ENCODE assay signal across 24 mouse cellular contexts in the genomic region with DNA sequence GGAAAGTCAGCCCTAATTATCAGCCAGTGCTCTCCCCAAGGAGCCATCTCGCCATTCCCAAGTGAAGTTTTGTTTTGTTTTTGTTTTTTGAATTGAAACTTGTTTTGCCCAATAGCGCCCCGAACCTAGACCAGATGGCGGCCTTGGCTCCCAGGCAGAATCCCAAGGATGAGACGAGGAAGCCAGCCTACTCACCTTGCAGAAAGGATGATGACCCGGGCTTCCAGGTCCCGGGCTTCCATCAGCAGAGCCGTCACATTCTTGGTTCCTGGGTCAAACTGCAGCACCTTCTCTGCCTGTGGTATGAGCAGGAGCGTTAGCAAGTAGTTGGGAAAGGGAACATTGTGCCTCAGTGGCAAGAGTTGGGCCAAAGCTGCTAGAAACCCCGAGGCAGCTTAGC. TPM values are rescaled to one million over a fixed set of nuclear protein-coding genes. Genes with fewer than 3 reads are reported as not detected.
DNase-seq lines count a peak whose midpoint lies in the region; ATAC-seq and TF ChIP-seq lines count a peak whose summit lies in the region.
"Had no signal": no experiment of that assay in that cellular context is flagged by ENCODE, and none has a peak within 500 bp of the region (broad histone marks: within the 10 kb centered on the region; RNA-seq: fewer than 3 reads in every experiment).

No protein-coding gene starts in this region.

- no peak overlapping the region for H3K4me3 ChIP-seq in cerebellum, adult 2 months (replicated peaks; ENCODE audit: insufficient read depth, low read depth, low read length)
- H3K4me3 ChIP-seq in ES-Bruce4 (ENCODE audit: low read depth, low read length) = peak overlapping the region; percentile 51
- H3K4me3 ChIP-seq in stomach, postnatal 0 days (ENCODE audit: low read depth, low read length) = no peak overlapping the region
- H3K4me3 ChIP-seq: forebrain, embryonic 13.5 days; heart, embryonic 12.5 days; hindbrain, embryonic 15.5 days had no signal

- peaks cover 48% of the 10 kb centered on the region for H3K4me1 ChIP-seq in cerebellum, adult 2 months (ENCODE audit: control insufficient read depth, insufficient read depth, low read length)
- no peaks in the 10 kb centered on the region for H3K4me1 ChIP-seq in ES-Bruce4 (ENCODE audit: control insufficient read depth, insufficient read depth, low read length)
- H3K4me1 ChIP-seq in stomach, postnatal 0 days (replicated peaks; ENCODE audit: control insufficient read depth, insufficient read depth) = 0 out of 2 replicates have a peak, but pooled peaks cover under 1% of the 10 kb centered on the region
- H3K4me1 ChIP-seq: forebrain, embryonic 13.5 days had no signal

- no peak for TF ChIP-seq CTCF in cerebellum, adult 2 months (IDR thresholded peaks at IDR 0.05; ENCODE audit: borderline replicate concordance, insufficient read depth, low read depth, low read length)
- no peak for TF ChIP-seq CTCF in ES-Bruce4 (IDR thresholded peaks at IDR 0.05; ENCODE audit: low read depth, low read length)
- TF ChIP-seq CTCF in stomach, postnatal 0 days (IDR thresholded peaks at IDR 0.05; ENCODE audit: low read depth) = no peak

- intact Hi-C loops in heart, postnatal 14 days (cut with DNase I) = no loop called here

- no peak overlapping the region for H3K9ac ChIP-seq in ES-Bruce4 (ENCODE audit: low read depth, poor library complexity, severe bottlenecking)
- H3K9ac ChIP-seq in stomach, postnatal 0 days (ENCODE audit: low read length) = no peak overlapping the region
- H3K9ac ChIP-seq: forebrain, embryonic 13.5 days; forebrain, postnatal 0 days; heart, embryonic 12.5 days; hindbrain, embryonic 15.5 days had no signal

- DNase-seq in cerebellum, adult 2 months = peak; percentile 69
- DNase-seq in cerebellum, adult 11-12 months = no peak
- peak; percentile 71 for DNase-seq in heart, adult 11 months
- DNase-seq in heart, postnatal 14 days = no peak
- no peak for DNase-seq in stomach, postnatal 0 days (ENCODE audit: low spot score)
- DNase-seq: adrenal gland, adult 8-10 months; adrenal gland, postnatal 36 days; forebrain, postnatal 0 days; gastrocnemius, postnatal 14 days; heart, postnatal 36 days had no signal

- ATAC-seq in monocyte, adult 5-6 weeks (replicated peaks; ENCODE audit: insufficient number of reproducible peaks, low FRiP score, low TSS enrichment, poor library complexity, severe bottlenecking) = no peak
- ATAC-seq in stomach, postnatal 0 days (ENCODE audit: low FRiP score, low TSS enrichment) = no peak
- ATAC-seq: forebrain, embryonic 13.5 days; forebrain, postnatal 0 days had no signal

- no peak overlapping the region for H3K4me2 ChIP-seq in stomach, postnatal 0 days (replicated peaks; ENCODE audit: low read depth)
- H3K4me2 ChIP-seq: forebrain, embryonic 13.5 days; heart, embryonic 12.5 days; hindbrain, embryonic 15.5 days had no signal

- TF ChIP-seq EP300 in ES-Bruce4 (IDR thresholded peaks at IDR 0.05; ENCODE audit: insufficient read depth, low read depth, low read length) = no peak
- no peak for TF ChIP-seq EP300 in stomach, postnatal 0 days (optimal IDR thresholded peaks at IDR 0.05)

- H3K27me3 ChIP-seq in cerebellum, adult 2 months (ENCODE audit: control insufficient read depth, insufficient read depth, low read length) = no peaks in the 10 kb centered on the region
- H3K27me3 ChIP-seq in ES-Bruce4 (ENCODE audit: control insufficient read depth, insufficient read depth, low read length, poor library complexity, severe bottlenecking) = no peaks in the 10 kb centered on the region
- no peaks in the 10 kb centered on the region for H3K27me3 ChIP-seq in stomach, postnatal 0 days (ENCODE audit: control insufficient read depth, insufficient read depth, low read length)

- TF ChIP-seq POLR2A in cerebellum, adult 2 months (IDR thresholded peaks at IDR 0.05; ENCODE audit: borderline replicate concordance, insufficient read depth, low read length) = no peak
- TF ChIP-seq POLR2A in ES-Bruce4 (IDR thresholded peaks at IDR 0.05; ENCODE audit: insufficient read depth, low read length) = no peak

- H3K36me3 ChIP-seq in ES-Bruce4 (ENCODE audit: control insufficient read depth, insufficient read depth, low read length, poor library complexity, severe bottlenecking) = no peaks in the 10 kb centered on the region
- no peaks in the 10 kb centered on the region for H3K36me3 ChIP-seq in stomach, postnatal 0 days (ENCODE audit: control insufficient read depth, insufficient read depth, low read length)
- H3K36me3 ChIP-seq: embryonic facial prominence, embryonic 10.5 days; G1E; heart, embryonic 12.5 days had no signal

- peak overlapping the region; percentile 63 for H3K27ac ChIP-seq in cerebellum, adult 2 months (ENCODE audit: insufficient read depth, low read length)
- H3K27ac ChIP-seq in ES-Bruce4 (ENCODE audit: insufficient read depth, low read length) = no peak overlapping the region
- no peak overlapping the region for H3K27ac ChIP-seq in stomach, postnatal 0 days (replicated peaks)
- H3K27ac ChIP-seq: embryonic facial prominence, embryonic 10.5 days; forebrain, embryonic 13.5 days; hindbrain, embryonic 15.5 days had no signal

- WGBS in cerebellum, adult 2 months = 10% methylated on average over 10 of the region's 10 CpGs
- 56% methylated on average over 10 of the region's 10 CpGs for WGBS in stomach, postnatal 0 days

- H3K9me3 ChIP-seq in ES-Bruce4 (replicated peaks; ENCODE audit: control insufficient read depth, insufficient read depth, low read length, poor library complexity, severe bottlenecking) = no peaks in the 10 kb centered on the region
- no peaks in the 10 kb centered on the region for H3K9me3 ChIP-seq in stomach, postnatal 0 days (ENCODE audit: control insufficient read depth, low read length)
- H3K9me3 ChIP-seq: embryonic facial prominence, embryonic 10.5 days; forebrain, embryonic 13.5 days; G1E; heart, embryonic 12.5 days; hindbrain, embryonic 15.5 days had no signal

RNA-seq across cellular contexts. Expression of gene Grin1, which starts 8.8 kb away (rescaled TPM):
- polyA plus RNA-seq in cerebellum, adult 2 months (2012; rRNA removed) = 282 and 290 TPM in 2 replicates
- not detected for total RNA-seq in heart, postnatal 14 days (2021)
- polyA plus RNA-seq in ES-Bruce4 (2011; ENCODE audit: insufficient read depth, insufficient read length, low read depth, missing spikeins) = 2.7 and 4.2 TPM in 2 replicates
- total RNA-seq in monocyte, adult 5-6 weeks (2017) = 0.49 TPM in 1 of 3 replicates, not detected in the others
- polyA plus RNA-seq in stomach, postnatal 0 days (2015; fragmentation: Nextera tagmentation; extraction: Ambion mirVana) = 1.3 TPM in 2 replicates
- total RNA-seq: gastrocnemius, adult 18-20 months; heart, postnatal 36 days had no signal
- polyA plus RNA-seq: heart, embryonic 12.5 days; heart, embryonic 16.5 days had no signal

RNA-seq across cellular contexts. Expression of gene Lrrc26, which starts 20.5 kb away (rescaled TPM):
- polyA plus RNA-seq in cerebellum, adult 2 months (2012; rRNA removed) = 0.20 and 0.21 TPM in 2 replicates
- under 1 TPM in 1 of 2 experiments, not detected in 1; 0.55 TPM for total RNA-seq in heart, postnatal 14 days (2021)
- polyA plus RNA-seq in ES-Bruce4 (2011; ENCODE audit: insufficient read depth, insufficient read length, low read depth, missing spikeins) = not detected in 2 replicates
- total RNA-seq in monocyte, adult 5-6 weeks (2017) = not detected in 3 replicates
- 34.9 and 42.1 TPM in 2 replicates for polyA plus RNA-seq in stomach, postnatal 0 days (2015; fragmentation: Nextera tagmentation; extraction: Ambion mirVana)
- total RNA-seq: adrenal gland, adult 8-10 months; adrenal gland, postnatal 36 days; forebrain, postnatal 0 days; G1E; gastrocnemius, adult 18-20 months; gastrocnemius, postnatal 14 days; heart, adult 8-10 months; heart, postnatal 36 days had no signal
- polyA plus RNA-seq: C2C12; embryonic facial prominence, embryonic 10.5 days; forebrain, postnatal 0 days; G1E; heart, embryonic 12.5 days; hindbrain, embryonic 11.5 days; hindbrain, embryonic 15.5 days had no signal

RNA-seq across cellular contexts. Expression of gene Man1b1, which starts 22.0 kb away (rescaled TPM):
- 33.2 and 34.1 TPM in 2 replicates for polyA plus RNA-seq in cerebellum, adult 2 months (2012; rRNA removed)
- 10 to 100 TPM; 22.1 to 22.2 TPM for total RNA-seq in heart, postnatal 14 days (2021)
- polyA plus RNA-seq in ES-Bruce4 (2011; ENCODE audit: insufficient read depth, insufficient read length, low read depth, missing spikeins) = 45.6 and 57.3 TPM in 2 replicates
- 31.6 to 66.4 TPM (median 33.3 TPM) in 3 replicates for total RNA-seq in monocyte, adult 5-6 weeks (2017)
- polyA plus RNA-seq in stomach, postnatal 0 days (2015; fragmentation: Nextera tagmentation; extraction: Ambion mirVana) = 29.2 and 29.9 TPM in 2 replicates

RNA-seq across cellular contexts. Expression of gene Tmem210, which starts 22.2 kb away (rescaled TPM):
- polyA plus RNA-seq in cerebellum, adult 2 months (2012; rRNA removed) = not detected in 2 replicates
- not detected for total RNA-seq in heart, postnatal 14 days (2021)
- not detected in 2 replicates for polyA plus RNA-seq in ES-Bruce4 (2011; ENCODE audit: insufficient read depth, insufficient read length, low read depth, missing spikeins)
- total RNA-seq in monocyte, adult 5-6 weeks (2017) = not detected in 3 replicates
- not detected in 2 replicates for polyA plus RNA-seq in stomach, postnatal 0 days (2015; fragmentation: Nextera tagmentation; extraction: Ambion mirVana)
- total RNA-seq: adrenal gland, adult 8-10 months; adrenal gland, postnatal 36 days; forebrain, postnatal 0 days; G1E; gastrocnemius, adult 18-20 months; gastrocnemius, postnatal 14 days; heart, adult 8-10 months; heart, postnatal 36 days had no signal
- polyA plus RNA-seq: C2C12; embryonic facial prominence, embryonic 10.5 days; embryonic facial prominence, embryonic 14.5 days; forebrain, embryonic 13.5 days; forebrain, postnatal 0 days; G1E; heart, embryonic 12.5 days; heart, embryonic 16.5 days; hindbrain, embryonic 11.5 days; hindbrain, embryonic 15.5 days; intestine, embryonic 16.5 days had no signal

RNA-seq across cellular contexts. Expression of gene Anapc2, which starts 37.9 kb away (rescaled TPM):
- 103 TPM in 2 replicates for polyA plus RNA-seq in cerebellum, adult 2 months (2012; rRNA removed)
- 10 to 100 TPM; 44.0 to 44.1 TPM for total RNA-seq in heart, postnatal 14 days (2021)
- 72.4 and 76.0 TPM in 2 replicates for polyA plus RNA-seq in ES-Bruce4 (2011; ENCODE audit: insufficient read depth, insufficient read length, low read depth, missing spikeins)
- total RNA-seq in monocyte, adult 5-6 weeks (2017) = 42.6 to 64.9 TPM (median 43.8 TPM) in 3 replicates
- polyA plus RNA-seq in stomach, postnatal 0 days (2015; fragmentation: Nextera tagmentation; extraction: Ambion mirVana) = 57.5 and 59.6 TPM in 2 replicates

Comparison
In these comparisons a context has a peak if more than half of its experiments do, and no peak if none do; other contexts are left out.
1. DNase-seq: peak in cerebellum, adult 2 months (2 of 2) and heart, adult 11 months (single experiment); none in cerebellum, adult 11-12 months (single experiment), heart, postnatal 14 days (0 of 2) and stomach, postnatal 0 days (single experiment).
2. RNA of gene Grin1, which starts 8.8 kb away (polyA plus RNA-seq): 282 to 290 TPM in cerebellum, adult 2 months; 2.7 to 4.2 TPM in ES-Bruce4 and 1.3 TPM in stomach, postnatal 0 days; every median in the first group is over 10 times any median in the second.
3. RNA of gene Lrrc26, which starts 20.5 kb away (polyA plus RNA-seq): 34.9 to 42.1 TPM in stomach, postnatal 0 days; 0.20 to 0.21 TPM in cerebellum, adult 2 months and not detected in ES-Bruce4; every median in the first group is over 10 times any median in the second.